Mouse (Mus musculus): ENCODE data around the gene Pym1. TPM values are rescaled to one million over a fixed set of nuclear protein-coding genes. Genes with fewer than 3 reads are reported as not detected.

Pym1 gene
- total RNA-seq, 1 experiment from 2014 or later, result 25.2 TPM

GRCm38 (mm10) chr10:128805092-128806000 lies 57.7 kb downstream of the Pym1 start:
- DNase-seq, result peak; percentile 97

GRCm38 (mm10) chr10:128806086-128806485 lies 58.4 kb downstream of the Pym1 start:
- DNase-seq, result no peak

GRCm38 (mm10) chr10:128807018-128807417 lies 59.3 kb downstream of the Pym1 start:
- no peak for DNase-seq

Other genes with a start within 250 kb of the Pym1 start
- gene Myl6b, start 249.2 kb upstream of the Pym1 start, total RNA-seq (2021), result 5.0 and 6.9 TPM in 2 replicates
- 18.1 and 22.9 TPM in 2 replicates for gene Esyt1, start 222.0 kb upstream of the Pym1 start, total RNA-seq (2021)
- gene Zc3h10, start 200.1 kb upstream of the Pym1 start, total RNA-seq (2021), result 9.1 and 13.6 TPM in 2 replicates
- gene Rpl41, start 198.6 kb upstream of the Pym1 start, total RNA-seq (2021), result 2,617 and 2,671 TPM in 2 replicates
- 83.8 and 97.6 TPM in 2 replicates for gene Pa2g4, start 181.9 kb upstream of the Pym1 start, total RNA-seq (2021)
- 2.8 and 3.8 TPM in 2 replicates for gene Erbb3, start 158.2 kb upstream of the Pym1 start, total RNA-seq (2021)
- 688 and 827 TPM in 2 replicates for gene Rps26, start 121.1 kb upstream of the Pym1 start, total RNA-seq (2021)
- 1.5 and 2.0 TPM in 2 replicates for gene Ikzf4, start 101.9 kb upstream of the Pym1 start, total RNA-seq (2021)
- 18.8 and 21.1 TPM in 2 replicates for gene Suox, start 73.8 kb upstream of the Pym1 start, total RNA-seq (2021)
- gene Rab5b, start 51.6 kb upstream of the Pym1 start, total RNA-seq (2021), result 106 and 124 TPM in 2 replicates
- gene Pmel, start 43.7 kb upstream of the Pym1 start, total RNA-seq (2021), result 1.5 and 2.2 TPM in 2 replicates
- gene Cdk2, start 42.9 kb upstream of the Pym1 start, total RNA-seq (2021), result 27.4 and 29.0 TPM in 2 replicates
- gene Dgka, start 3.0 kb upstream of the Pym1 start, total RNA-seq (2021), result 15.1 and 17.6 TPM in 2 replicates
- gene Mmp19, start 43.0 kb downstream of the Pym1 start, total RNA-seq (2021), result 38.6 and 46.9 TPM in 2 replicates
- gene Dnajc14, start 56.2 kb downstream of the Pym1 start, total RNA-seq (2021), result 57.1 and 79.6 TPM in 2 replicates
- gene Tmem198b, start 56.5 kb downstream of the Pym1 start, total RNA-seq (2021), result 8.8 and 13.8 TPM in 2 replicates
- gene Sarnp, start 69.4 kb downstream of the Pym1 start, total RNA-seq (2021), result 54.6 and 63.2 TPM in 2 replicates
- 48.5 and 49.1 TPM in 2 replicates for gene Ormdl2, start 73.8 kb downstream of the Pym1 start, total RNA-seq (2021)
- 1.5 and 1.9 TPM in 2 replicates for gene Gdf11, start 143.8 kb downstream of the Pym1 start, total RNA-seq (2021)
- gene Cd63, start 153.1 kb downstream of the Pym1 start, total RNA-seq (2021), result 238 and 302 TPM in 2 replicates
- gene Rdh5, start 175.0 kb downstream of the Pym1 start, total RNA-seq (2021), result 7.7 and 15.9 TPM in 2 replicates
- 189 and 195 TPM in 2 replicates for gene Bloc1s1, start 176.1 kb downstream of the Pym1 start, total RNA-seq (2021)
- gene Itga7, start 185.9 kb downstream of the Pym1 start, total RNA-seq (2021), result 9.6 and 10.2 TPM in 2 replicates
- gene Mettl7b, start 213.1 kb downstream of the Pym1 start, total RNA-seq (2021), result 5.7 TPM in 1 of 2 replicates, not detected in the other
- not detected in 2 replicates for gene Olfr9, start 241.5 kb downstream of the Pym1 start, total RNA-seq (2021)